Mouse (Mus musculus) embryonic stem cell, embryonic (primary cell): ENCODE measurements around the gene Cylc2.

Source experiments
- CTCF ChIA-PET, 4 experiments: fragments of 300-600 bp in 2 of 4; fragments of 350-600 bp in 2 of 4; sonication (Branson Sonifier 250); formaldehyde crosslinking; loops; one replicate each; lab custom pipeline; 2022; ENCODE audit warnings: inconsistent platforms in 2 of 4; lab: Charles Lee
- POLR2A ChIA-PET, 4 experiments: fragments of 300-600 bp in 2 of 4; fragments of 350-600 bp in 2 of 4; sonication (Branson Sonifier 250); formaldehyde crosslinking; loops; one replicate each; lab custom pipeline; 2022; ENCODE audit warnings: antibody characterized with exemption in 4 of 4, inconsistent platforms in 1 of 4; lab: Charles Lee

Cylc2 gene

GRCm38 (mm10) chr4:51216378-51216777 lies at the start of gene Cylc2:
Cylc2 (plus strand) TSS chr4:51216678.
- ChIA-PET POLR2A (no interaction called here), CTCF (interaction anchor here in 1 of 4 experiments (0.6 kb wide), 1 partner anchor 1866 kb away, joined by 3 read pairs; no protein-coding TSS in a partner anchor)
